Mouse (Mus musculus): ENCODE results near the gene Nsa2.

DNA sequence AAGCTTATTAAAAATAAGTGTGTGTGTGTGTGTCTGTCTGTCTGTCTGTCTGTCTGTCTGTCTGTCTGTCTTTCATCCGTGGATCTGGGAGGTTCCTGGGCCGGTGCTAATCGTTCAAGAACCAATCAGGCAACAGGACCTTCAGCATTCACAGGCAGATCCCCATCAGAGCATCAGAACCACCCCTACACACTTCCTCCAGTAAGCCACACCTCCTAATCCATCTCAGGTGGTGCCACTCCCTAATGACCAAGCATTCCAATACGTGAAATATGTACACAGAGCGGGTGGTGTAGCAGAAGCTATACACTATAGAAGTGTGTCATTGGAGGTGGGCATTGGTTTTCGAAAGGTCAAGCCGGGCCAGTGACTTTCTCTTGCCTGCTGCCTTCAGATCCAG lies 55.3 kb downstream of the Nsa2 start:
- TF ChIP-seq CTCF (IDR thresholded peaks at IDR 0.05; ENCODE audit: low read depth) (no peak), EP300 (IDR thresholded peaks at IDR 0.05; ENCODE audit: low read depth) (no peak)

All from liver, postnatal 0 days (tissue).